8 mouse cellular contexts compared by ENCODE assay signal in the genomic region with DNA sequence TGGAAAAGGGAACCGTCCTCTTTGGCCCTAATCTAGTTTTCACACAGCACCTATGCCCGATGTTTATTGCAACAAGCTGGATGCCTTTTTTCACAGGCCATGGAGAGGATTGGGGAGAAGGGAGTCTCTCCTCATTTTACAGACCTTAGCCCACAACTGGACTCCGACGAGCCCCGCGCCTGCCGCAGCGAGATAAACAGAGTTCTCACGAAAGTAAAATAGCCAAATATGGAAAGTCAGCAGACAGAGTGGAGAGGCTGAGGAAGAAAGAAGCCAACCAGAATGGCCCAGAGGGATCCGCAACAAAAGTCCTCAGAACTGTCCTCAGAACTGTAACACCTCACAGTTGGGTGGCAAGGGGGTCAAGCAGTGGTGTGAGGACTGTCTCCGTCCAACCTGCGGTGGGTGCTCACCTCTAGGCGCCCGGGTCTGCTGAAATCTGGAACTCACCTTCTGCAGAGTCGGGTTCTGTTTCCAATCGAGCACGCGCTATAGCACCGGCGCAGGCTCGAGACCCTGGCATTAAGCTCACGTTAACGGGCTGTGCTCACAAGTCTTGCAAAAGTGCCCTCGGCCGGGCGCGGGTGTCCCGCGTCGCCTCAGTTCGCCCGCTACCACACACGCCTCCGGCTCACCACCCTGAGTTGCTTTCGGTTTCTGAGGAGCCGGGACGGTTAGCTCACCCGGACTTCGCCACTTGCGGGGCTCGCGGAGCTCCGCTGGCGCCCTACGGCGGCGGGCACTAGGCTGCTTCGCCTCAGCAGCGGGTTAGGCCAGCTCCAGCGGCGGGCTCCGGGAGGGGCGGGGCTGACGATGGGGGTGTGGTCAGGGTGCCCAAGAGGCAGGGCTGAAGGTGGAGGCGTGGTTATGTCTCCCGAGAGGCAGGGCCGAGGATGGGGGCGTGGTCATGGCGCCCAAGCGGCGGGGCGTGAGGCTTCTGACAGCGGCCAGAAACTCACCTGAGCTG. TPM values are rescaled to one million over a fixed set of nuclear protein-coding genes. Genes with fewer than 3 reads are reported as not detected.
DNase-seq lines count a peak whose midpoint lies in the region; ATAC-seq lines count a peak whose summit lies in the region.

A gene (minus strand): TSS at position 754 of the 967 bp plus-strand sequence.

- ATAC-seq in hindbrain, embryonic 11.5 days (ENCODE audit: low FRiP score): peak; percentile 97

- WGBS in hindbrain, embryonic 11.5 days: 2% methylated on average over 61 of the region's 63 CpGs

- H3K27me3 ChIP-seq in hindbrain, embryonic 11.5 days (ENCODE audit: control insufficient read depth, insufficient read depth, low read length): peaks cover 13% of the 10 kb centered on the region

- H3K4me3 ChIP-seq in hindbrain, embryonic 11.5 days (ENCODE audit: low read depth, low read length): peak within 1 kb of the TSS; percentile 45

- no peaks in the 10 kb centered on the region for H3K9me3 ChIP-seq in hindbrain, embryonic 11.5 days (ENCODE audit: control insufficient read depth, low read length)

- H3K36me3 ChIP-seq in hindbrain, embryonic 11.5 days (ENCODE audit: control insufficient read depth, insufficient read depth, low read length): no peaks in the 10 kb centered on the region

- H3K4me1 ChIP-seq in hindbrain, embryonic 11.5 days (replicated peaks; ENCODE audit: control insufficient read depth, insufficient read depth, low read length): no peaks in the 10 kb centered on the region; the same call in 1 of the 2 replicates

- H3K9ac ChIP-seq in hindbrain, embryonic 11.5 days (ENCODE audit: low read depth, low read length): peak within 1 kb of the TSS; percentile 40

- peak; percentile 95 for DNase-seq in MN1 (ENCODE audit: low spot score)
- DNase-seq in cerebellum, adult 9-10 months: peak; percentile 87
- DNase-seq in frontal cortex, adult 2 months (ENCODE audit: extremely low spot score in 1 of 2, low spot score in 1 of 2): peak; percentile 85 to 95
- peak; percentile 96 for DNase-seq in hindbrain, embryonic 11.5 days (ENCODE audit: low spot score)
- peak; percentile 89 to 93 for DNase-seq in layer of hippocampus, postnatal 14 days (ENCODE audit: low spot score in 2 of 2)
- peak; percentile 99 for DNase-seq in lung, postnatal 14 days
- peak; percentile 87 for DNase-seq in retina, adult 2 months (ENCODE audit: low read depth, low spot score)
- DNase-seq in thymus, postnatal 36 days: peak; percentile 98 to 99

- peak within 1 kb of the TSS; percentile 81 for H3K4me2 ChIP-seq in hindbrain, embryonic 11.5 days (replicated peaks; ENCODE audit: low read depth, low read length)

- H3K27ac ChIP-seq in hindbrain, embryonic 11.5 days (ENCODE audit: low read depth, low read length): no peak within 1 kb of the TSS

RNA-seq across cellular contexts. Expression of the gene that starts here (rescaled TPM):
- 10.0 and 10.4 TPM in 2 replicates for polyA plus RNA-seq in frontal cortex, adult 2 months (2012; rRNA removed)
- polyA plus RNA-seq in hindbrain, embryonic 11.5 days (2014; fragmentation: Nextera tagmentation; extraction: Ambion mirVana): 4.5 and 5.9 TPM in 2 replicates
- total RNA-seq in layer of hippocampus, postnatal 14 days (2021): 1 to 10 TPM; 2.1 to 3.8 TPM
